Mouse (Mus musculus) midbrain, postnatal 0 days (tissue): ENCODE results near the gene Tfip11. TPM values are rescaled to one million over a fixed set of nuclear protein-coding genes. Genes with fewer than 3 reads are reported as not detected.

ENCODE experiments used
- ATAC-seq: fragments of 200-750 bp; cut with Nextera tagmentation; 2 replicates; pipeline ENCODE4 v1.8.0; 2017; ENCODE audit warnings: moderate number of reproducible peaks, mild to moderate bottlenecking, moderate TSS enrichment, moderate library complexity; ENCODE audit not compliant: low FRiP score
- DNase-seq: peaks from one replicate; pipeline ENCODE4 v3.0.0-alpha.2; 2015; ENCODE audit warnings: low spot score
- H3K27ac ChIP-seq: fragments of 300-500 bp; sonication (generic); 2 replicates; pipeline ENCODE4 v1.5.1; 2014; ENCODE audit warnings: low read depth, mild to moderate bottlenecking, low read length, mixed read lengths
- H3K27me3 ChIP-seq: fragments of 300-500 bp; sonication (generic); 2 replicates; pipeline ENCODE4 v1.6.1; 2014; ENCODE audit warnings: low read length, control low read depth, mixed read lengths; ENCODE audit not compliant: insufficient read depth
- H3K36me3 ChIP-seq: fragments of 300-500 bp; sonication (generic); 2 replicates; pipeline ENCODE4 v1.6.1; 2014; ENCODE audit warnings: low read length, control low read depth, mixed read lengths; ENCODE audit not compliant: insufficient read depth
- H3K4me1 ChIP-seq: fragments of 300-500 bp; sonication (generic); 2 replicates; pipeline ENCODE4 v1.6.1; 2014; ENCODE audit warnings: mild to moderate bottlenecking, control low read depth, antibody characterized with exemption, low read length, mixed read lengths; ENCODE audit not compliant: insufficient read depth
- H3K4me2 ChIP-seq: fragments of 300-500 bp; sonication (generic); 2 replicates; pipeline ENCODE4 v1.6.1; 2014; ENCODE audit warnings: low read depth, mild to moderate bottlenecking, low read length, mixed read lengths; ENCODE audit not compliant: poor library complexity, severe bottlenecking
- H3K4me3 ChIP-seq: fragments of 300-500 bp; sonication (generic); 2 replicates; pipeline ENCODE4 v1.5.1; 2014; ENCODE audit warnings: low read depth, mild to moderate bottlenecking, low read length, moderate library complexity
- H3K9ac ChIP-seq: fragments of 300-500 bp; sonication (generic); replicated peaks from 2 replicates; pipeline ENCODE4 v1.6.1; 2014; ENCODE audit warnings: mild to moderate bottlenecking, low read length, moderate library complexity, mixed read lengths; ENCODE audit not compliant: poor library complexity, severe bottlenecking
- H3K9me3 ChIP-seq: fragments of 300-500 bp; sonication (generic); 2 replicates; pipeline ENCODE4 v1.6.1; 2016; ENCODE audit warnings: low read length, control low read depth
- CTCF ChIP-seq: IDR thresholded peaks from 2 replicates; pipeline ENCODE4 v1.5.1; 2016; ENCODE audit warnings: antibody characterized with exemption, mild to moderate bottlenecking
- WGBS: fragments of 180-500 bp; shearing (Covaris S2); extraction: QIAGEN DNeasy Blood & Tissue Kit; methylation state at CpG from one replicate; pipeline ENCODE4 v1.1.7; 2014; 5-methylcytosine and 5-hydroxymethylcytosine counted together
- polyA plus RNA-seq: library from polyadenylated mRNA; unstranded; fragments of >200 nt; fragmentation: Nextera tagmentation; extraction: Ambion mirVana; gene quantifications from 2 replicates; pipeline ENCODE4 v1.2.1, GENCODE M21; 2015
- total RNA-seq: library from RNA; depleted of rRNA; stranded (reverse); fragments of >200 nt; gene quantifications from 2 replicates; pipeline ENCODE4 v1.2.3, GENCODE M21; 2014

Tfip11 gene
- total and polyA plus RNA-seq, 2 experiments from 2014 or later = 19.8 to 27.4 TPM

DNA sequence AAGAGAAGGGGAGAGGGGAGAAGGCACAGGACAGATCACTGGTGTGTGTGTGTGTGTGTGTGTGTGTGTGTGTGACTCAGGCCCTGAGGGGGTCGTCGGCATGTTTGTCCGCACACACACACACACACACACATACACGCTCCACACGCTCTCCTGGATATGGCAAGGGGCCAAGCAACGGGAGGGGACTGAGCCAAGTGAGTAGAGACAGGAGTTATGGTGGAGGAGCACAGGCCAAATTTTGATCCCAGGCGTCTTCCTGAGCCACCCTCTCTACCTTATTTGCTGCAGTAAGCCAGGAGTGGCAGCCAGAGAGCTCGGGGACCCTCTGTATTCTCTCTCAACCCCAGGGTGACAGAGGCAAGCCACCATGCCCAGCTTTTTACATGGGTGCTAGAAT, 36.9 kb upstream of the Tfip11 start:
- Histone ChIP-seq H3K9ac (no peak overlapping the region), H3K27ac (no peak overlapping the region), H3K36me3 (no peaks in the 10 kb centered on the region), H3K4me1 (no peaks in the 10 kb centered on the region), H3K4me2 (no peak overlapping the region), H3K27me3 (no peaks in the 10 kb centered on the region), H3K4me3 (no peak overlapping the region), H3K9me3 (no peaks in the 10 kb centered on the region)
- ATAC-seq (no peak), DNase-seq (peak; percentile 26)
- no peak for TF ChIP-seq CTCF
- WGBS = 70% methylated on average over 8 of the region's 8 CpGs

DNA sequence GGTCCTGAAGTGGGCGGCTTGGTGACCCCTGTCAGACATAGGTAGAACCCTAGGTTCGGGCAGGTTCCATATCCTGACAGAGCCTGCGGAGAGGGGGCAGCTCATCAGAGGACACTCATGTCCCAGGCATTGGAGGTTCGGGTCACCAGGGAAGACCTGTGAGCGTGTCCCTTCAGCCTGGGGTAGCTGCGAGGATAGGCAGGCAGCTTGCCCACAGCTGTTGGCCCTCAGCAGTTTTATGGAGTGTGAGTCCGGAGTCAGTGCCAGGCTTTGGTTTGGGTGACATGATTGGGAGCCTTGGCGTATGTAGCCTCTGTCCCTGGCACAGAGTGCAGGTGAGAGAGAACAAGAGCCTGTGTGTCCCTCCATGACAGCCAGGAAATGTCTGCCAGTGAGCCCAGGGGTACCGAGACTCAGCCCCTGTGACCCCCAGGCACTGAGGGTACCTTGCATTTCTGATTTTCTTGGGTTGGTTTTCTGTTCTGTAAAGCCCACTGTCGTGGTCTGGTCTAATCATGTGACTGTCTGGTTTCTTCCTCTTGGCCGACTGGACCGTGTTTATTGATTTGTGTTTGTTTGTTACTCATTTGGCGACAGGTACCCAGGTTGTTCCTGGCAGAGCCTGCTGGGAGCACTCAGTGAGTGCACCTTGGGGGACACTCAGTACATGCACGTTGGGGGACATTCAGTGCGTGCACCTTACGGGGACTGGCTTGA, 36.2 kb upstream of the Tfip11 start:
- H3K9me3 ChIP-seq = no peaks in the 10 kb centered on the region
- no peak for ATAC-seq
- no peak overlapping the region for H3K4me2 ChIP-seq
- no peaks in the 10 kb centered on the region for H3K4me1 ChIP-seq
- TF ChIP-seq CTCF = no peak
- no peak for DNase-seq
- 90% methylated on average over 16 of the region's 16 CpGs for WGBS
- H3K4me3 ChIP-seq = no peak overlapping the region
- H3K27ac ChIP-seq = no peak overlapping the region
- no peaks in the 10 kb centered on the region for H3K27me3 ChIP-seq
- no peak overlapping the region for H3K9ac ChIP-seq
- no peaks in the 10 kb centered on the region for H3K36me3 ChIP-seq

DNA sequence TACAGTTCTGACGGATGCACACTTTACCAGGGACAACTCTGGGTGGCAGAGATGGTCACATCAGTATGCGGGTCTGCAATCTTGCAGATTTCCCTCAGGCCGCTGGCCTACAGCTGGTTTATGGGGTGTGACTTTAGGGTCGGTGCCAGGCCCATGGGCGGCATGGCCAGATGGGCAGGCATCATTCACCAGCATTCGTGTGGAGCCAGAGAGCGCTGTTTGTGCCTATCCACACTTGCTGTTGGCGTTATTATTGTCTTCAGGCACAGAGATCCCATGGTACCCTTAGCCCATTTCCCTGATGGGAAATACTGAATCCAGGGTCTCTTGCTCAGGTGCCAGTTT, 35.6 kb upstream of the Tfip11 start:
- Histone ChIP-seq H3K4me3 (no peak overlapping the region), H3K4me1 (no peaks in the 10 kb centered on the region), H3K27ac (no peak overlapping the region), H3K9ac (no peak overlapping the region), H3K36me3 (no peaks in the 10 kb centered on the region), H3K9me3 (no peaks in the 10 kb centered on the region), H3K4me2 (no peak overlapping the region), H3K27me3 (no peaks in the 10 kb centered on the region)
- no peak for DNase-seq
- 90% methylated on average over 8 of the region's 8 CpGs for WGBS
- TF ChIP-seq CTCF = no peak
- no peak for ATAC-seq

DNA sequence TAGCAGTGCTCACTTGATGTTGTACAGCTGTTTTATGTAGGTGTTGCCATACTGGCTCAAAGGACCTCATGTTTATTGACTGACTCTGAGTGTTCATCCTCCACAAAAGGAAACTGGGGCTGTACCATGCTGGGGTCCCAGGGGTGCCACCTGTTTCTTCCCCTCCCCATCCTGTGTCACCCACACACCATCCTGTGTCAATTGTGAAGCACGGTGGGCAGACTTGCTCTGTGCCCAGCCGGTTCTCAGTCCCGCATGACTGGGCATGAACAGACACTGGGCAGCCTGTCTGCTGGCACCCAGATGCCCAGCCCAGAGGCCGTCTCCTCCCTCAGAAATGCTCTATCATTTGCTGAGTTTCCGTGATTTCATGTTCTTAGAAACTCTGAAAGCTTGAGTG, 34.3 kb upstream of the Tfip11 start:
- 70% methylated on average over 5 of the region's 5 CpGs for WGBS
- Histone ChIP-seq H3K27me3 (no peaks in the 10 kb centered on the region), H3K9ac (no peak overlapping the region), H3K4me3 (no peak overlapping the region), H3K4me2 (no peak overlapping the region), H3K4me1 (no peaks in the 10 kb centered on the region), H3K9me3 (no peaks in the 10 kb centered on the region), H3K27ac (no peak overlapping the region), H3K36me3 (no peaks in the 10 kb centered on the region)
- no peak for TF ChIP-seq CTCF
- ATAC-seq (no peak), DNase-seq (no peak)

DNA sequence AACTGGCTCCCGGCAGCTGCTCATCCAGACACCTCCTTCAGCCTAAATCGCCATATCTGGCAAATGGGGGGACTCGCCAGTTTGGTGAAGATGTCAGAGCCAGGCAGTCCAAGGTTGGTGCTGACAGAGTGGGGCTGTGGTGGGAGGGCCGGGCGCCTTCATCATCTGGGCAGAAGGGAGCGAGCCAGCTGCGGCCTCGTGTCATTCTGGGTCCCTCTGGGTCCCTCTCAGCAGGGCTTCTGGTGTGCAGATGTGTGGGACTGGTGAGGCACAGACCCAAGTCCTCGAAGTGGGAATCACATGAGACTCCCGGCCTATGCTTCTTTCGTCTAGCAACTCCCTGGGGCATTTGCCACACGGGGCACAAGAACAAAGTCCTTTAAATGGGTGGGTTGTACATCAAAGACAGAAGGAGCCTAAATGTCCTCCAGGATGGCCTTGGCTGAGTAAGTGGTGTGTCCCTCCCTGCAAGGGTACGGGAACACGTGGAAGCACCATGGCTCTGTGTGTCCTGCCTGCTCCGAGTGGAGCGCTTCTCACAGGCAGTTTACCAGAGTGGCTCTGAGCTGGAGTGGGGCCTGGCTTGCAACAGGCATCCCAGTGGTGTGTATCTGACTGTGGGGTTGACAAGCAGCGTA, 33.7 kb upstream of the Tfip11 start:
- Histone ChIP-seq H3K4me2 (no peak overlapping the region), H3K9ac (no peak overlapping the region), H3K36me3 (no peaks in the 10 kb centered on the region), H3K27me3 (no peaks in the 10 kb centered on the region), H3K9me3 (no peaks in the 10 kb centered on the region), H3K4me1 (no peaks in the 10 kb centered on the region), H3K4me3 (no peak overlapping the region), H3K27ac (no peak overlapping the region)
- WGBS = 77% methylated on average over 17 of the region's 17 CpGs
- ATAC-seq (no peak), DNase-seq (no peak)
- no peak for TF ChIP-seq CTCF

DNA sequence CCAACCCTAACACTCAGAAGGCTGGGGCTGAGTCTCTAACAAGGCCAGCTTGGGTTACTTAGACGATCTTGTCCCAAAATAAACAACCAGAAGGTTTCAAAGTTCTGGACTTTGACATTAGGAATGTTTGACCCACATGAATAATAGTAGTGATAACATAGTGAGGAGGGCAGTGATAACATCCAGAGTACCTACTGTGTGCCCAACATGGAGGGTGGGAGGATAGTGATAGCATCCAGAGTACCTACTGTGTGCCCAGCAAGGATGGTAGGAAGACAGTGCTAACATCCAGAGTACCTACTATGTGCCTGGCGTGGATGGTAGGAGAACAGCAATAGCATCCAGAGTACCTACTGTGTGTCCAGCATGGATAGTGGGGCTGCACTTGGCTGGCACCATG, 32.4 kb upstream of the Tfip11 start:
- Histone ChIP-seq H3K27me3 (no peaks in the 10 kb centered on the region), H3K9me3 (no peaks in the 10 kb centered on the region), H3K9ac (no peak overlapping the region), H3K4me3 (no peak overlapping the region), H3K4me2 (no peak overlapping the region), H3K27ac (no peak overlapping the region), H3K36me3 (no peaks in the 10 kb centered on the region), H3K4me1 (no peaks in the 10 kb centered on the region)
- DNase-seq = no peak
- WGBS = 88% methylated on average over 2 of the region's 2 CpGs
- no peak for TF ChIP-seq CTCF
- no peak for ATAC-seq
